21 mouse cellular contexts compared by ENCODE assay signal in the genomic region with DNA sequence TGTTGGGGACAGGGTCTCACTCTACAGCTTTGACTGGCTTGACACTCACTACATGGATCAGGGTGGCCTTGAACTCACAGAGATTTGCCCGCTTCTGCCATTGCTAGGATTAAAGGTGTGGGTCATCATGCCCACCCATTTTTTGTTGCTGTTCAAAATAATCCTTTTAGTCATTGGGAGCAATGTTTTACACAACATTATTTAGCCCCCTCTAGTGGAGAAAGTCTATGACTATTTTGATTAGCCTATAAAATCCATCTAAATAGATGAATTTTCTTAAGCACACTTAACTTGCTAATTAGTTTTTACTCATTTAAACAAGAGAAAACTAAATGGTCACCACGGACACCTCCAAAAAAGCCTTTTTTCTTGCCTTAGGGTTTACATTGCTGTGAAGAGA. TPM values are rescaled to one million over a fixed set of nuclear protein-coding genes. Genes with fewer than 3 reads are reported as not detected.
DNase-seq lines count a peak whose midpoint lies in the region; ATAC-seq and TF ChIP-seq lines count a peak whose summit lies in the region.
"Had no signal": no experiment of that assay in that cellular context is flagged by ENCODE, and none has a peak within 500 bp of the region (broad histone marks: within the 10 kb centered on the region; RNA-seq: fewer than 3 reads in every experiment).

No protein-coding gene starts in this region.

- H3K9me3 ChIP-seq in kidney, postnatal 0 days (replicated peaks; ENCODE audit: low read length) = no peaks in the 10 kb centered on the region
- no peaks in the 10 kb centered on the region for H3K9me3 ChIP-seq in kidney, embryonic 15.5 days (replicated peaks)
- no peaks in the 10 kb centered on the region for H3K9me3 ChIP-seq in lung, postnatal 0 days (ENCODE audit: low read length)
- H3K9me3 ChIP-seq: embryonic facial prominence, embryonic 10.5 days; forebrain, embryonic 13.5 days; heart, embryonic 10.5 days; heart, embryonic 15.5 days; hindbrain, embryonic 10.5 days had no signal

- peak; percentile 25; the same call in 1 of the 2 replicates for TF ChIP-seq CTCF in kidney, postnatal 0 days (IDR thresholded peaks at IDR 0.05; ENCODE audit: low read depth)
- TF ChIP-seq CTCF in lung, postnatal 0 days (IDR thresholded peaks at IDR 0.05) = peak; percentile 23; the same call in 1 of the 2 replicates
- TF ChIP-seq CTCF in Patski (IDR thresholded peaks at IDR 0.05) = peak; percentile 52

- CTCF ChIA-PET in Patski (lab: Charles Lee) = interaction anchor here (0.8 to 3.8 kb wide), 3 partner anchors 8 to 14 kb away, joined by 3 to 18 read pairs (median 4); no protein-coding TSS in a partner anchor

- H3K36me3 ChIP-seq in kidney, postnatal 0 days (ENCODE audit: insufficient read depth, low read length) = no peaks in the 10 kb centered on the region
- no peaks in the 10 kb centered on the region for H3K36me3 ChIP-seq in kidney, embryonic 15.5 days
- no peaks in the 10 kb centered on the region for H3K36me3 ChIP-seq in lung, postnatal 0 days (ENCODE audit: insufficient read depth, low read length)
- H3K36me3 ChIP-seq: embryonic facial prominence, embryonic 10.5 days; heart, embryonic 10.5 days; heart, embryonic 15.5 days; hindbrain, embryonic 10.5 days had no signal

- no peaks in the 10 kb centered on the region for H3K4me1 ChIP-seq in kidney, postnatal 0 days (replicated peaks; ENCODE audit: insufficient read depth, low read length)
- H3K4me1 ChIP-seq in kidney, embryonic 15.5 days = no peaks in the 10 kb centered on the region
- H3K4me1 ChIP-seq in lung, postnatal 0 days (ENCODE audit: insufficient read depth, low read depth, low read length) = no peaks in the 10 kb centered on the region
- H3K4me1 ChIP-seq: embryonic facial prominence, embryonic 10.5 days; forebrain, embryonic 13.5 days; heart, embryonic 10.5 days; heart, embryonic 15.5 days; hindbrain, embryonic 10.5 days had no signal

- POLR2A ChIA-PET in Patski (lab: Charles Lee) = no interaction called here

- TF ChIP-seq EP300 in lung, postnatal 0 days (IDR thresholded peaks at IDR 0.05) = no peak

- H3K4me3 ChIP-seq in kidney, postnatal 0 days (replicated peaks; ENCODE audit: low read depth, low read length) = no peak overlapping the region
- H3K4me3 ChIP-seq in kidney, embryonic 15.5 days (replicated peaks) = no peak overlapping the region
- H3K4me3 ChIP-seq in lung, postnatal 0 days (ENCODE audit: low read depth, low read length) = no peak overlapping the region
- H3K4me3 ChIP-seq: embryonic facial prominence, embryonic 10.5 days; forebrain, embryonic 13.5 days; heart, embryonic 10.5 days; heart, embryonic 15.5 days; hindbrain, embryonic 10.5 days had no signal

- 92% methylated on average over 2 of the region's 2 CpGs for WGBS in kidney, postnatal 0 days
- 93% methylated on average over 2 of the region's 2 CpGs for WGBS in kidney, embryonic 15.5 days
- WGBS in lung, postnatal 0 days = 96% methylated on average over 2 of the region's 2 CpGs

- H3K27me3 ChIP-seq in kidney, postnatal 0 days (ENCODE audit: insufficient read depth, low read length) = no peaks in the 10 kb centered on the region
- no peaks in the 10 kb centered on the region for H3K27me3 ChIP-seq in kidney, embryonic 15.5 days
- H3K27me3 ChIP-seq in lung, postnatal 0 days (replicated peaks; ENCODE audit: insufficient read depth, low read length) = no peaks in the 10 kb centered on the region
- H3K27me3 ChIP-seq in Patski = peaks cover 30% of the 10 kb centered on the region
- H3K27me3 ChIP-seq: forebrain, embryonic 13.5 days; heart, embryonic 15.5 days had no signal

- no peak for DNase-seq in kidney, postnatal 0 days (ENCODE audit: low spot score)
- DNase-seq in lung, postnatal 0 days (ENCODE audit: low spot score) = no peak
- DNase-seq in lung, adult 18-20 months = no peak
- DNase-seq in Patski (ENCODE audit: low read depth, low spot score) = no peak
- DNase-seq in cerebellum, postnatal 36 days = no peak
- DNase-seq: adrenal gland, adult 2 months; adrenal gland, postnatal 25 days; B cell, adult 2 months; cerebellum, adult 18-20 months; cerebellum, adult 9-11 months; forebrain, postnatal 0 days; gastrocnemius, postnatal 25 days; heart, postnatal 14 days had no signal

- no peak overlapping the region for H3K9ac ChIP-seq in kidney, postnatal 0 days (ENCODE audit: low read depth, low read length)
- no peak overlapping the region for H3K9ac ChIP-seq in kidney, embryonic 15.5 days
- no peak overlapping the region for H3K9ac ChIP-seq in lung, postnatal 0 days (replicated peaks; ENCODE audit: low read depth)
- H3K9ac ChIP-seq: forebrain, embryonic 13.5 days; forebrain, postnatal 0 days; heart, embryonic 15.5 days; hindbrain, embryonic 14.5 days had no signal

- ATAC-seq in kidney, postnatal 0 days (replicated peaks; ENCODE audit: low FRiP score, low read depth) = no peak
- no peak for ATAC-seq in kidney, embryonic 15.5 days (replicated peaks; ENCODE audit: low FRiP score)
- no peak for ATAC-seq in lung, postnatal 0 days
- no peak for ATAC-seq in Patski
- ATAC-seq: CD4-positive, CD25-positive, alpha-beta regulatory T cell, adult 4 months; forebrain, embryonic 13.5 days; forebrain, postnatal 0 days had no signal

- H3K4me2 ChIP-seq in kidney, postnatal 0 days (ENCODE audit: low read length) = no peak overlapping the region
- no peak overlapping the region for H3K4me2 ChIP-seq in kidney, embryonic 15.5 days
- H3K4me2 ChIP-seq in lung, postnatal 0 days (replicated peaks; ENCODE audit: low read depth, low read length) = no peak overlapping the region
- H3K4me2 ChIP-seq: forebrain, embryonic 13.5 days; heart, embryonic 15.5 days; hindbrain, embryonic 14.5 days had no signal

- no peak overlapping the region for H3K27ac ChIP-seq in kidney, postnatal 0 days
- H3K27ac ChIP-seq in kidney, embryonic 15.5 days = no peak overlapping the region
- H3K27ac ChIP-seq in lung, postnatal 0 days (ENCODE audit: low read length) = no peak overlapping the region
- H3K27ac ChIP-seq: embryonic facial prominence, embryonic 10.5 days; forebrain, embryonic 13.5 days; heart, embryonic 10.5 days; heart, embryonic 15.5 days; hindbrain, embryonic 10.5 days; hindbrain, embryonic 14.5 days had no signal

- in situ Hi-C loops in Patski (cut with MboI; ENCODE audit: low pct_unique_long_range_greater_than_20kb) = no loop called here

RNA-seq across cellular contexts. Expression of a gene that starts 22.4 kb away (rescaled TPM):
- 606 and 757 TPM in 2 replicates for polyA plus RNA-seq in kidney, postnatal 0 days (2015; fragmentation: Nextera tagmentation; extraction: Ambion mirVana)
- polyA plus RNA-seq in kidney, embryonic 15.5 days (2015; fragmentation: Nextera tagmentation; extraction: Ambion mirVana) = 412 and 505 TPM in 2 replicates
- 279 and 306 TPM in 2 replicates for polyA plus RNA-seq in lung, postnatal 0 days (2015; fragmentation: Nextera tagmentation; extraction: Ambion mirVana)
- polyA plus RNA-seq in Patski (2021) = 303 TPM

RNA-seq across cellular contexts. Expression of a gene that starts 46.5 kb away (rescaled TPM):
- polyA plus RNA-seq in kidney, postnatal 0 days (2015; fragmentation: Nextera tagmentation; extraction: Ambion mirVana) = 8.7 and 9.0 TPM in 2 replicates
- polyA plus RNA-seq in kidney, embryonic 15.5 days (2015; fragmentation: Nextera tagmentation; extraction: Ambion mirVana) = 7.4 and 8.0 TPM in 2 replicates
- 4.7 and 6.2 TPM in 2 replicates for polyA plus RNA-seq in lung, postnatal 0 days (2015; fragmentation: Nextera tagmentation; extraction: Ambion mirVana)
- 22.7 TPM for polyA plus RNA-seq in Patski (2021)
